Mouse (Mus musculus) adrenal gland, adult 18-20 months (tissue): ENCODE results near the gene Naa38. TPM values are rescaled to one million over a fixed set of nuclear protein-coding genes. Genes with fewer than 3 reads are reported as not detected.

Experiments
- DNase-seq, 2 experiments: peaks; one replicate each; pipeline ENCODE4 v3.0.0; 2021 to 2022; ENCODE audit warnings: low spot score in 2 of 2
- total RNA-seq, 2 experiments: library from RNA; stranded (reverse); gene quantifications; 1 replicate in 1 of 2; 2 replicates in 1 of 2; pipeline ENCODE4 v1.2.3; 2021

Gene Naa38
- total RNA-seq, 2 experiments from 2014 or later: 139 to 162 TPM

DNA sequence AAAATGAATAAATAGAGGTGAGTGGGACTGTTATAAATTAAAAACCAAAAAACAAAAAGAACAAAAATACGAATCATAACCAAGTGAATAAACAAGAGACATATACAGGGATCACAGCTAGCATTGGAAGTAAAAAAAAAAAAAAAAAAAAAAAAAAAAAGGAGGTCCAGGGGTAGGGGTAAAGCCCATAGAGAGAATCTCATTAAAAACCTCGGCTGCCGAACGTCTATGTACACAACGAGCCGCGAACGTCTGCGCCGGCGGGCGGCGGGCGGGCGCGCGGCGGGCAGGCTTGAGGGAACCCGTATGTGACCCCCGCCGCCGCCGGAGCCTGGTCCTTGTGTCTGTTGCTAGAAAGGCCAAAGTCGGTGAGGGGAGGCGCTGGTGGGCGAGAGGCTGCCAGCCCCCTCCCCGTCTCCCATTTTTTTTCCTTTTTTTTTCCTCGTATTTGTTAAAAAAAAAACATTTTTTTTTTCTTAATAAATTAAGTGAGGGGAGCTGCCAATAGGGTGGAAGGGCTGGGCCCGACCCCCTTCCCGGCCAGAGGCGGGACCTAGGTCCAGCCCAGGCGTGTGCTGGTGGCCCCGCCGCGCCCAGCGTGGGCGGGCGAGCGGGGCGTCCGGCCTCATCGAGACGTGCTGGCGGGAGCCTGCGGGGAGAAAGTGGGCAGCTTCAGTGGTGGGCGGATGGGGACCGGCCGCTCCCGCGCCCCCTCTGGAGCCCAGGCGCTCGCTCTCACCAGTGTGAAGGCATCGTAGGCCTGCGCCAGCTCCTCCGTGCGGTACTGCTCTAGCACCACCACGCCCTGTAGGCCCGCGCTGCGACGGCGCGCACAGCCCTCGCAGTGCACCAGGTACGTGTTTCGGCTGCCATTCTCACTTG is 4.2 kb downstream of the Naa38 start:
- no peak for DNase-seq

DNA sequence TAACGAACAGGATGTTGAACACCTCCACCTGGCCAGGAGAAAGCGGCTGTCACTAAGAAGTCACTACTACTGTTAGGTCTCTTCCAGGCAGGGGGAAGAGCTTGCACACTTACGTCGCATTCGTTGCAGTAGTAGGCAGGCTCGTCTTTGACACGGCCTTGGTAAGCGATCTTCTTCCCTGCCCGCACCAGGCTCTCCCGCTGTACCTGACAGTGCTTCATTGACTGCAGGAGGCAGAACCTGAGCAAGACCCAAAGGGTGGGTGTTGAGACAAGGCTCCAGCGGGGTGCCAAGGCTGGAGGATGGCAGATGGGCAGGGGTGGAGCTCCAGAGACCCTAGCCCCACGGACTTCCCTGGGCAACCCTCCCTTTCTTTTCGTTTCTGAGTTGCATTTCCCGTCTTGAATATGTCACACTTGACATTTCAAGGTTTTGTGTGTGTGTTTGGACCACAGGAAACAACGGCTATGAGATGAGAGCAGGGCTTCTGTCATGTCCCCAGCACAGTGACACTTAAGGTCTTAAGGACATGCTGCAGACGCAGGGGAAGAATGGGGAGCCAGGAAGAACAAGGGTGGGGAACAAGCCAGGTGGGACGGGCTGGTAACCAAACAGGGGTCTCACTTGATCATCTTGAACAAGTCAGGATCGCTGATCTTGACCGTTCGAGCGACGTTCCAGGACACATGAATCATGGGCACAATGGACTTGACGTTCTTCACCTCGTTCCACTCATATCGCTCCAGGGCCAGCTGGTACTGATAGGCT is 5.0 kb downstream of the Naa38 start:
- DNase-seq: no peak

DNA sequence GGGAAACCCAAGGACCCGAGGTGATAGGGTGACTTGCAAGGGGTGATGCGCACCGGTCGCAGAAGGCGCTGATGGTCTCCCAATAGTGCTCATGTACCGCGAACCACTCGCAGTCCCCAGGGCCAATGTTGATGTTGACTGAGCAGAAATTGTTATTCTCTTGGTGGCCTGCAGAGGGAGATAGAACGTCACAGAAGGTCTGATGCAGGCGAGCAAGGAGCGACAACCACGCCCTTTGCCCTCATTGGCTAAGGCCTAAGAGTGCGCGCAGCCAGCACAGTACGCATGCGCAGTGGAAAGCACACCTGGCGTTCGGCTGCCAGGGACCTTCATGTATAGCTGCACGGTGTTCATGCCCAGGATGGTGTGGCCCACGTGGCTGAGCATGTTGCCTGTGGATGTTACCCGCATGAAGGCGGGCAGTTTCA is 5.9 kb downstream of the Naa38 start:
- peak; percentile 71 to 76 for DNase-seq

DNA sequence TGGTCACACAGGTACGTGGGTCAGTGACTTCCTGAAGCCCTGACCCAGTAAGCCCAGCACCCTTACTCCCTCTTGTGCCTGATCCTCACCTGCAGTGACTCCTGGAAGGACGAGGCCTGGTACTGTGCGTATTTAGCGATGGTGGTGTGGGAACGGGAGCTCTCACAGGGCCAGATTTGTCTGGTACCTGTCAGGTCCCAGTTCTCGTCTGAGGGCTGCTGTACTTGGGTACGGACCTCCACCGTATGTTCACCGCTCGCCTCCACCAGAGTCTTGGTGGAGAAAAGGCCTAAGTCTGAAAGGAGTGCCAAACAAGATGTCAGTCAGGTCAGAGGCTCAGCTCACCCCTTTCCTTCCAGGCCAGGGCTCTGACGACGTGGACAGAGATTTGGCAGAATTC is 6.7 kb downstream of the Naa38 start:
- DNase-seq: peak in 1 of 2 experiments; percentile 20

DNA sequence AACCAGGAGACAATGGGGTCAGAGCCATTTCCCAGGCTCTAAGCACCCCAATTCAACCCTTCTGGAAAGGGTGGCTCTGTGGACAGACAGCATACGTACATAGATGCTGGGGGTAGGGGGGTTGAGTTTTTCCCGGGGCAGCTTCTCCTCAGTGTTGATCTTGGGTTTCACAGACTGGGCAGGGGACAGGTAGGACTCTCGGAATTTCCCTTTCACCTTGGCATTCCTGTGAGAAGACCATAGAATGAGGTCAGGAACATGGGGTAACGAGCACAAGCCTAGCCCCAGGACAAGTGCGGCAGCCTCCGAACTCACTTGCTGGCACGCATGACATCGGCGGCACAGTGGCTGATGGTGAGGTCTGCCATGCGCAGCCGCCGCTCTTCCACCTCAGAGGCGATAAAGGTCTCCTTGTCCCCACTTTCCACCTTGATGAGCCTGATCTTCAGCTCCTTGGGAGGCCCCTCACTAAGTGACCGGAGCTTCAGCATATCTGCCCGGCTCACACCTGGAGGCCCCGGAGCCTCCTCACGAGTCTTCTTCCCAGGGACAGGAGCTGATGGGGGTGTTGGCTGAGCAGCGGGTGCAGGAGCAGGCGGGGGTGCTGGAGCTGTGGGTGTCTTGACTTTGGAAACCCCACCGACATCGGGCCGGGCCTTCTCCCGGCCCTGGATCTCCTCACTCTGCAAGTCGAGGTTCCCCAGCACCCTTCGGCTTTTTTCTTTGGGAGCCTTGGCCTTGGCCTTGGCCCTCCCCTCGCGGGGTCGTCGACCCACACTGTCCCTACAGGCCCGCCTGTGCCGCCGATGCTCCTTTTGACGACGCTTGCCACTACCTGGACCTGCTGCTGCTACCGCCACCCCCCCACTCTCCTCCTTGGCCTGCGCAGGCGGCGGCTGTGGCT is 8.7 kb downstream of the Naa38 start:
- peak in 1 of 2 experiments; percentile 23 for DNase-seq

DNA sequence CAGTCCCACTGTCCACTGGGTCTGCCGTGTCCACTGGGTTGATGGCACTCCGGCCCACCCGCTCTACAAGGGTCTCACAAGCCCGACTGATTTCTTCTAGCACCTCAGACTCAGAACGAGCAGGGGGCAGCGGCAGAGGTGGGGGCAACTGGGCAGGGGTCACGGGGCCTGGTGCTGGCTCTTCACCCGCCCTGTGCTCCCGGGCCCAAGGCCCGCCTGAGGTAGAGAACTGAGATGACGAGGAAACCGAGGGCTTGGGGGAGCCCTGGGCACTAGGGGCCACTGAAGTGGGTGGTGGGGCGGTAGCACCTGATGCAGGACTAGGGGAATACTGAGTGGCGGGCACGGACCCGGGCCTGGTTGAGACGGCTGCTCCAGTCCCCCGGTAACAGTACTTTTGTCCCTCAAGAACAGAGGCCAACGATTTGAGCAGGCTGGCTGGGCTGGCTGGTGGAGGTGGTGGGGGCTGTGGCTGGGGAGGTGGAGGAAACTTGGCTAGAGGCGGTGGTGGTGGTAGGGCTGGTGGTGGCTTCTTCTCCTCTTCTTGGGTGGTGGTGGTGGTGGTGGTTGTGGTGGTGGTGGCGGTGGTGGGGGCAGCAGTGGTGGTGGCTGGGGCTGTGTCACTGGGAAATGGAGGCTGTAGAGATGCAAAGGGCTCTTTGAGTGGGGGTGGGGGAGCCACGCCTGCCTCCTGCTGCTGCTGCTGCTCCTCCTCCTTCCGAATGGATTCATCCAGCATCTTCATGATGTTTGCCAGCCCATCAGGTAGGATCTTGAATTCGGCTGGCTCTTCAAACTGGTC is 9.5 kb downstream of the Naa38 start:
- DNase-seq: no peak

DNA sequence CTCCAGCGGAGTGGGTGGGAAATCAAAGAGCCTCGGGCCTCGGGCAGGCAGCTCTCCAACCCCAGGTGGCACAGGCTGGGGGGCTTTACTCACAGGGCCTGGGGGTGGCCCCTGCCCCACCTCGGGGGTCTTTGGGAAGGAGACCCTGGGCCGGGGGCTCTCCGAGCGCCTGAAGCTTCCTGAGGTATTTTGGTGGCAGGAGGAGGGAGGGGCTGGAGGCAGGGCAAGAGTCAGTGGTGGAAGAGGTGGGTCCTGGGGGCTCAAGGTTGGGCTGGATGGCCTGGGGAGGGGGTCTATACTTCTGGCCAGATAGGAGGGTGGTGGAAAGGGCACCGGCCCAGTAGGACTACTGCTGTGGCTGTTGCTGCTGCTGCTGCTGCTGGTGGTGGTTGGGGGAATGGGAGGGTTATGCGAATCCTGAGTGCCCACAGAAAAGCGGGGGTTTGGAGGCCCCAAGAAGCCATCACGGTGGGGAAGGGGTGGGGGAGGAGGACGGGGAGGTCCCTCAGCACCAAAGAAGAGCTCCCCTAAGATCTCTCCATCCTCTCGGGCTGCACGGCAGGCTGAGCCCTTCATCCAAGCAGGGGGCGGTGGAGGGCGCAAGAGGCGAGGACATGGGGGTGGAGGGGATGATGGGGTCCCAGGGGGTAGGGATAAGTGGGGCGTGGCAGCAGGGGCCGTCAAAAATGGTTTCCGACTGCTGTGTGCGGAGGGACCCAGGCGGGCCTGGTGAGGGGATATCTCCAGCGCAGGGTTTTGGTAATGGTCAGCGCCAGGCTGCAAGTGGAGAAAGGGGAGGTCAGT is 10.3 kb downstream of the Naa38 start:
- no peak for DNase-seq

DNA sequence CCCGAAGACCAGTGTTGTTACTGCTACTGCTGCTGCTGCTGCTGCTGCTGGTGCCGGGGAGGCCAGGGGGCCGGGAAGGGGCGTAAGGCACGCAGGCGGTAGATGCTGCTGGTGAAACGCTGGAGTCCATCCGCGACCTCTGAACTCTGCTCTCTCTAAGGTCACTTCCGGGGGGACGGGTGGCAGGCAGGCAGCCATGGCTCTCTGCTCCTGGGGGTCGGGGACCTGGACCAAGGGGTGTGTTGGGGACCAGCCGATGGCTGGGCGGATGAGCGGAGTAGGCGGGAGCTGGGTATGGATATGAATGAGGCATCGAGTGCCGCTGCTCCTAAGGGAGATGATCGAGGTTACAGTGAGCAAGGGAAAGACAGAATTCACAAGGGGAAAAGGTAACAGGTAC is 11.0 kb downstream of the Naa38 start:
- peak in 1 of 2 experiments; percentile 22 for DNase-seq

DNA sequence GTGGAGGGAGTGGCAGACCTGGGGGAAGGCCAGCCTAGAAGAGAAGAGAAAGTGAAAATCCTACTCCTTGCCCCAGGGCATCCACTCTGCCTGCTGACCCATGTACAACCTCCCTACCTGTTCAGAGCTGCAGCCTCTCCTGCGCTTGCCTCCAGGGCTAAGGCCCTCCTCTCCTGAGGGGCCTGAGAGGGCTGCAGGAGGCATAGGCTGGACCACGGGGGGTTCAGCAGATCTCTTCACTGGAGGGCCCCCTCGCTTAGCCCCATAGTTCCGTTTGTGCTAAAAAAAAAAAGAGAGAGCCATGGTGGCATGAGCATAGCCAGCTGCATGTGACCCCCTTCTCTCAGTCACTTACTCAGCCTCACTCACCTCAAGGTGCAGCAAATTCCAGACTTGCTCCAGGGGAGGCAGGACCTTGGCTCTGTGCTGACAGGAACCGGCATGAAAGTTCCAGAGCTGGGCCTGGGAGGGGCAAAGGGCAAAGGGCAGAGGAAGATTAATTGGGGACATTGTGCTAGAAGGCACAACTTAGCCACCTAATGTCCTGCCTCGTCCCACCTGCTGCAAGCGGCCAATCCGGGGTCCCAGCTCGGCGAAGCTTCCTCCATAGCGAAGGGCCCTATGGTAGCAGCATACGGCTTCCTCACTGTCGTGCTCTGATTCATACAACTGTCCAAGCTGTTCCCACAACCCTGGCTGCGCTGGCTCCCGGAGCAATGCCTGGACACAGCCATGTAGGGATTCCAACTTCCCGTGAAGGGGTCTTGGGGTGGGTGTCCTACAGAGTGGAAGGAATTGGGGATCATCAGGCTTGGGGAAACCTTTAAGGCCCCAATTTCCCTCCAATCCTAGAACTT is 11.8 kb downstream of the Naa38 start:
- peak in 1 of 2 experiments; percentile 22 for DNase-seq

DNA sequence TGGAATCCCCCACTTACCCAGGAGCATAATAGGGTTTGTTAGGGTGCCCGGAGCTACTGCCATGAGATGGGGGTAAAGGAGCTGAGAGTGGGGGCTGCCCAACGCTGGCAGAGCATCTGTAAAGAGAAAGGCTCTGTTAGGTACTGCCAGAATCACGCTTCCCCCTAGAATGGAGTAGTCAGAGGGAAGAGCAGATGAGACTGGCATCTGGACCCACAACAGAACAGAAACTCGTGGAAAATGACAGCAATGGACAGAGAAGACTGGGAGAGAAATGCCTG is 12.4 kb downstream of the Naa38 start:
- DNase-seq: no peak

DNA sequence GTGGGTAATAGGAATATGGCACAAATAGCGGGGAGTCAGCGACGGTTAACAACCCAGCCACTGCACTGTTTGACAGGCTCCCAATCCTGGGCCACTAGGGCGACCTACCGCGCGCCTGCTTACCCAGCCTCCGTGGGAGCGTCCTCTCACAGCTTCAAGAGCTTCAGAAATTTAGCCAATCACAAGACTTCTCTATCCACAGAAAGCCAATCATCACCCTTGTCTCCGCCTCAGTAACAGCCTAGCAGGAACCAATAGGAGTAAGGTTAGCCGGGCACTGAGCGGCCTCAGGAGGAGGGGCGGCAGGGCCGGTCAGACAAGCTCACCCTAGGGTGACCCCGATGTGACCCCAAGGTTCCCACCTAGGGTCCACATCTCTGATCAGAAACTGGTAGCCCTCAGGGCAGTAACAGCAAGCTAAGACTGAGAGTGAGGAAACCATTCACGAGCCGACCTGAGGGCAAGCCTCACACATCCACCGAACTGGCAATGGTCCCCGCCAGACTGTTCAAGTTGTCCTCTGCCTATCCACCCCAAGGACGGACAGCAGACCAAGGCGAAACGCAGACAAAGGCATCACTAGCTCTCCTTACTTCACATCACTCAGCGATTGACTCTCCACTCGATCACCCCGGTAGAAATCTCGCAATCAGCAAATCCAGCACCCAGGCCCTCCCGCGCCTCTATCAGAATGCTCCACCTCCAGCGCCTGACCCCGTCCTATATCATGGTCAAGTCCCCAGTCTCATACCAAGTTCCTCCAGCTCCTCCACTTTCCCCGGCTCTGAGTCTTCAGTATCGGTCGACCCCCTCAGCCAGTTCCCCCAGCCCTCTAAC is 13.5 kb downstream of the Naa38 start:
- peak; percentile 67 to 77 for DNase-seq

DNA sequence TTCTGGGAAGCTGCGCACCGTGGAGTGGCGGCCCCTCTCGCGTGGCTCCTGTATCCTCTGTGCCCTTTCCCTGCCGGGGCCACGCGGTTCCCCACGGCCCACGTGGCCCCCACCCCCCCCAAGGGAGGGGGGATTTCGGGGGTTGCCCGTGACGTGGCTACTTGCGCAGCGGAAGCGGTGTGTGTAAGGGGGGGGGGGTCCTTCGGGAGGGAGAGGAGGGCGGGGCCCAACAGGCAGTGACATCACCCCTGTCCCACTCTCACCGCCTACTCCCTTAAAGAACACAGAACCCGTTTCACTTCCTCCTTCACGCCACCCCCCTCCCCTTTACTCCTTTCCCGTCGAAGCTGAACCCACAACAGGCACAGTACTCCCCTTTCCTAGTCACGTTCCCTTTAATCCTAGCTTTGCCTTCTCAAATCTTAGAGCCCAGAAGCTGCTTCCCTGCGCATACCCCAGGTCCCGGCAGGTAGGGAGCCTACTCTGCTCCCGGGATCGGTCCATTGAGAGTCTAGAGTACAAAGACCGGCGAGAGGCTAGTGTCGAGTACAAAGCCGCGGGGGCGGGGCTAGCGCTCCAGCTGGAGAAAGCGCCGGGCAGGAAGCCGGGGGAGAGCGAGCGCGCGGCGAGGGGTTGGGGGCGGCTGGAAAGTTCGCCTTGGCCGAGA is 14.2 kb downstream of the Naa38 start:
- DNase-seq: peak; percentile 79 to 81

DNA sequence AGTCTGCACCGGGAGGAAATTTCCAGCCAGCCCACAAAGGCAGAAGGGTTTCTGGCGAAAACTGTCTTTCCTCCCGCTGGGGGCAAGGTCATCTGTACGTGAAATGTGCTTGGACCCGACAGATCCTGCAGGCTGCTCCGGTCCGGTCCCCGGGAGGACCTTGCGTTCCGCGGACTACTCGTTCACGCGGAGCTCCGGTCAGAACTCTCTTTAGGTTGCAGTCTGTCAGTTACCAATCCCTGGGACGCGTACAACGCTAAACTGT is 14.7 kb downstream of the Naa38 start:
- DNase-seq: no peak

DNA sequence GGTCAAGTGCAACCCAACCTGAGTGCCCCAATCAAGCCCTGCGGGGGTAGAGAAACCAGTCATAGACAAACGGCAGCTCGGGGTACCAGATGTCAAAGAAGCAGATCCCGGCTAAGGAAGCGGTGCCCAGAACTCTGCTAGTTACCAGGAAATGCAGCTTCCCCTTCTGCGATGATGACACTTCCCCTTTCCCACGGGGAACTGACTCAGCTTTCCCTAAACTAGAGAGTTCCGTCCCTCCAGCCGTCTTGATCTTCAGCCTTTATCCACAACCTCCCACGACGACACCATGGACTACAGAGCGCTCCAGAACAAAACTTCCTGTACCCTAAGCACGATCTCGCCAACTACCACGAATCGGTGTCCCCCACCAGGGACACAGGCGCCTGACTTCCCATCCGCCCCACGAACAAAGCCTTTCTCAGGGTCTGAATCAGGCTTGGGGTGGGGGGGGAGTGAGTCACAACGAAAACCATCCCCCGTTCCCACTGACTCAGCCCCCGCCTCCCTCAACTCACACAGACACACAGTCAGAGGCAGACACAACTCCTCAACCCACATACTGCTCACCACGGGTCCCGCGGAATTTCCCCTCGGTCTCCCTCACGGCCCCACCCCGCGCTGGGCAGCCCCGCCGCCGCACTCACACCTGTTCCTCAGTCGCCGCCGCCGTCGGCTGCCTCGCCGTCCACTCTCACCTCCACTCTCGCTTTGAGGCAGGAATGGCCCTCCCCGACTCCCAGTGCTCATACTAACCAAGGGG is 15.2 kb downstream of the Naa38 start:
- DNase-seq: peak; percentile 66 to 68

DNA sequence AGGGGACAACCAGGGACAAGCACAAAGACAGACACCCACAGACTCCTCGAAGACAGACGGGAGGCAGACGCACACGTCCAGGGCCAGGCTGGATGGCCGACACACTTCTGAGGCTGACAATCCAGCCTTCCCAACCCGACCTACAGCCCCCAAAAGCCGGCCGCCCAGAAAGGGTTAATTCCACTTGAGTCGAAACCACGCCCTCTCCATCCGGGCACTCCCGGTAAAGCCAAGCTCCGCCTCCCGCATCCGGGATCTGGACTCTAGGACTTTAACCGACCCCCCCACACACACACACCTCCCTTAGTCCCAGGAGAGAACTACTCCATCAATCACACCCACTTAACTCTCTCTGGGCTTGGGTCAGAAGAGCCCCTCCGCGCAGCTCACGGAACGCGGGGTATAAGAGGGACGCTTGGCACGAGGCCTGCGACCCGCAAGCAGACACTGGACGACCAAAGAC is 15.8 kb downstream of the Naa38 start:
- peak; percentile 91 to 92 for DNase-seq

DNA sequence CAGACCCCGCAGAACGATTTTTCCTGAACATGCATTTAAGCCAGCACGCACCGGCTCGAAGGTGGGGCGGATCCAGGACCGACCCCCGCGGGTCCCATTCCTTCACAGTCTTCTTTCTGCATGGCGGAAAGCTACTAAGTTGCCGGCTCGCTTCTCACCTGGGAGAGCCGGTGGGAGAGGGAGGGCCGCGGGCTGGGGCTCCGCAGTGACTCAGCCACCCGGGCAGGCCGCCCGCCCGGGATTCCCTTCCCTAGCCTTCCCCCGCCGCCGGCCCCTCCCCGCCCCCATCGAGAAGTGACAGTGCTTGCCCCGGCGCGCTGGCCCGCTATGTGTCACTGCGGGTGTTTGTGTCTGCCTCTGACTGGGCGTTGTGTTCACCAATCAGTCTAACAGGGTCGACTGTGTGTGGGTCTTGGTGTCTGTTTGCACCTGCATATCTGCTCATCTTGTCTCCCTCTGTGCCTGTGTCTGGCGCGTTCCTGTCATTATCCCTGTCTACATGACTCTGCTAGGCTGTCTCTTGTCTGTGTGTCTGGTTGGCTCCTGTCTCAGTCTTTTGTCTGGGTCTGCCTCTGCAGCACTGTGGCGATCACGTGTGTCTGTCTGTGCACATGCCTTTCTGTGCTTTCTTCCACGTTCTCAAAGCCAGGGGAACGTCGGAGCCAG is 16.4 kb downstream of the Naa38 start:
- DNase-seq: peak; percentile 78 to 80
